Mouse (Mus musculus): ENCODE results near the gene Tex2.

The Tex2 gene

GRCm38 (mm10) chr11:106482867-106483266 lies 130.4 kb downstream of the Tex2 start:
- no peak for DNase-seq

- DNase-seq: no peak
Observed at GRCm38 (mm10) chr11:106481651-106482050, 131.6 kb downstream of the Tex2 start.

- DNase-seq: no peak
Observed at GRCm38 (mm10) chr11:106480530-106480885, 132.7 kb downstream of the Tex2 start.

- no peak for DNase-seq
Observed at GRCm38 (mm10) chr11:106479619-106480529, 133.3 kb downstream of the Tex2 start.

GRCm38 (mm10) chr11:106478745-106479144 lies 134.5 kb downstream of the Tex2 start:
- no peak for DNase-seq

GRCm38 (mm10) chr11:106477505-106478160 lies 135.6 kb downstream of the Tex2 start:
- DNase-seq: no peak

- no peak for DNase-seq
Observed at GRCm38 (mm10) chr11:106475309-106475708, 137.9 kb downstream of the Tex2 start.

- no peak for DNase-seq
Observed at GRCm38 (mm10) chr11:106471629-106472028, 141.6 kb downstream of the Tex2 start.

- DNase-seq: no peak
Observed at GRCm38 (mm10) chr11:106468509-106468908, 144.7 kb downstream of the Tex2 start.

- no peak for DNase-seq
Observed at GRCm38 (mm10) chr11:106465932-106466331, 147.3 kb downstream of the Tex2 start.

GRCm38 (mm10) chr11:106465545-106465903 lies 147.7 kb downstream of the Tex2 start:
- no peak for DNase-seq

GRCm38 (mm10) chr11:106464681-106465544 lies 148.3 kb downstream of the Tex2 start:
- DNase-seq: no peak

- DNase-seq: no peak
Observed at GRCm38 (mm10) chr11:106463845-106464244, 149.4 kb downstream of the Tex2 start.

GRCm38 (mm10) chr11:106462309-106462708 lies 150.9 kb downstream of the Tex2 start:
- DNase-seq: no peak

- no peak for DNase-seq
Observed at GRCm38 (mm10) chr11:106461145-106461932, 151.9 kb downstream of the Tex2 start.

- no peak for DNase-seq
Observed at GRCm38 (mm10) chr11:106460671-106461070, 152.6 kb downstream of the Tex2 start.

- no peak for DNase-seq
Observed at GRCm38 (mm10) chr11:106458540-106458939, 154.7 kb downstream of the Tex2 start.

Measured in embryo, embryonic 11 days (tissue).